Mouse (Mus musculus) liver, embryonic 14.5 days (tissue): ENCODE measurements around the gene Fbf1.

Source experiments
- CTCF ChIP-seq: IDR thresholded peaks from 2 replicates; pipeline ENCODE4 v1.5.1; 2016; ENCODE audit warnings: antibody characterized with exemption, low read depth, control low read depth
- EP300 ChIP-seq: IDR thresholded peaks from 2 replicates; pipeline ENCODE4 v1.6.1; 2016; ENCODE audit warnings: antibody characterized with exemption, low read depth

- no peak for TF ChIP-seq CTCF
- no peak for TF ChIP-seq EP300
These were observed 42.7 kb upstream of the Fbf1 start for GRCm38 (mm10) chr11:116210696-116211095.
